Mouse (Mus musculus) liver, postnatal 0 days (tissue): ENCODE measurements at regions not wholly inside any gene's neighbourhood (a gene's known extent, or its start where the extent isn't known, plus 50 kb on each side); places are given as distances from the start of the nearest gene placed in this dataset.

Experiments
- ATAC-seq: fragments of 200-750 bp; cut with Nextera tagmentation; 2 replicates; pipeline ENCODE4 v1.8.0; 2017; ENCODE audit warnings: mild to moderate bottlenecking, moderate library complexity
- DNase-seq: peaks from one replicate; pipeline ENCODE4 v3.0.0-alpha.2; 2016
- H3K27ac ChIP-seq: fragments of 300-500 bp; sonication (generic); 2 replicates; pipeline ENCODE4 v1.5.1; 2014; ENCODE audit warnings: antibody characterized with exemption, moderate library complexity, mild to moderate bottlenecking, low read depth
- H3K27me3 ChIP-seq: fragments of 300-500 bp; sonication (generic); 2 replicates; pipeline ENCODE4 v1.6.1; 2014; ENCODE audit warnings: low read length, control low read depth, mixed read lengths; ENCODE audit not compliant: insufficient read depth
- H3K36me3 ChIP-seq: fragments of 300-500 bp; sonication (generic); replicated peaks from 2 replicates; pipeline ENCODE4 v1.6.1; 2014; ENCODE audit warnings: mild to moderate bottlenecking, control low read depth, low read length, moderate library complexity, mixed read lengths; ENCODE audit not compliant: insufficient read depth
- H3K4me1 ChIP-seq: fragments of 300-500 bp; sonication (generic); 2 replicates; pipeline ENCODE4 v1.6.1; 2014; ENCODE audit warnings: antibody characterized with exemption, mild to moderate bottlenecking, control low read depth; ENCODE audit not compliant: insufficient read depth
- H3K4me2 ChIP-seq: fragments of 300-500 bp; sonication (generic); 2 replicates; pipeline ENCODE4 v1.6.1; 2014; ENCODE audit warnings: low read depth, mild to moderate bottlenecking, low read length, moderate library complexity, mixed read lengths
- H3K4me3 ChIP-seq: fragments of 300-500 bp; sonication (generic); 2 replicates; pipeline ENCODE4 v1.5.1; 2014; ENCODE audit warnings: low read depth, low read length
- H3K9ac ChIP-seq: fragments of 300-500 bp; sonication (generic); replicated peaks from 2 replicates; pipeline ENCODE4 v1.6.1; 2014; ENCODE audit warnings: mild to moderate bottlenecking, moderate library complexity
- H3K9me3 ChIP-seq: fragments of 300-500 bp; sonication (generic); 2 replicates; pipeline ENCODE4 v1.6.1; 2016; ENCODE audit warnings: mild to moderate bottlenecking, control low read depth, low read length, mixed read lengths
- CTCF ChIP-seq: sonication (generic); IDR thresholded peaks from 2 replicates; pipeline ENCODE4 v1.5.1; 2016; ENCODE audit warnings: antibody characterized with exemption, low read depth
- EP300 ChIP-seq: IDR thresholded peaks from 2 replicates; pipeline ENCODE4 v1.6.1; 2016; ENCODE audit warnings: antibody characterized with exemption, low read depth, mild to moderate bottlenecking
- WGBS: fragments of 180-500 bp; shearing (Covaris S2); extraction: QIAGEN DNeasy Blood & Tissue Kit; methylation state at CpG from one replicate; pipeline ENCODE4 v1.1.7; 2014; ENCODE audit not compliant: insufficient replicate concordance; 5-methylcytosine and 5-hydroxymethylcytosine counted together

DNA sequence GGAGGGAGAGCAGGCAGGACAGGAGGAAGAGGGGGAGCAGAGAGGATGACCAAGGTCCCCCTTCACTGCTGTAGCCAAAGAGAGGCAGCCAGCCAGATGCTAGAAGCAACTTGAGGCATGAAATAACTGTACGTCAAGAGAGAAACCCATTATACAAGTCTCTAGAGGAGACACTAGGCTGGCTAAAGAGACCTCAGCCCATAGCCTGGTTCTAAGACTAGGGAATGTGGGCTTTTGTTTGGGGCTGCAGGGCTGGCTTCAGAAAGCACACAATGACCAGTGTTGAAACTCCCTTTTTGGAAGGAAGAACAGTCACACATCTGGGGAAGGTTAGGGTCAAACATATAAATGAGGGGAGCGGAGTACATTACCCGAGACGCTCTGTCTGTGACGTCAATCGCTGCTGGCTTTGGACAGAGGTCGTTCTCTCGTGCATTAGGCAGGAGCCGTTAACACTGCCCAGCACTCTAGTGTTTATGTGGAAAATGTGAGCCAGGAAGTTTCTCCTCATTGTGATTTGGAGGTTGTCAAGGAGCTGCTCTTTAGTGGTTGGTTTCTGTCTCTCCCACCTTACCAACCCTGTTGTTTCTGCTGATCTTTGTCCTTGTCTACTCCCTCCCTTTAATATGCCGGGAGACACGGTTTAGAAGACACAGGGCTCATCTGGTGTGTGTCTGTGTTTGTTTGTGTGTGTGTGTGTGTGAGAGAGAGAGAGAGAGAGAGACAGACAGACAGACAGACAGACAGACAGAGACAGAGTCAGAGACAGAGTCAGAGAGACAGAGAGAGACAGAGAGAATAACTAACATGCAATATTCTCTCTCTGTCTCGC, 57.5 kb upstream of the Gm45716 start:
- 38% methylated on average over 12 of the region's 12 CpGs for WGBS

DNA sequence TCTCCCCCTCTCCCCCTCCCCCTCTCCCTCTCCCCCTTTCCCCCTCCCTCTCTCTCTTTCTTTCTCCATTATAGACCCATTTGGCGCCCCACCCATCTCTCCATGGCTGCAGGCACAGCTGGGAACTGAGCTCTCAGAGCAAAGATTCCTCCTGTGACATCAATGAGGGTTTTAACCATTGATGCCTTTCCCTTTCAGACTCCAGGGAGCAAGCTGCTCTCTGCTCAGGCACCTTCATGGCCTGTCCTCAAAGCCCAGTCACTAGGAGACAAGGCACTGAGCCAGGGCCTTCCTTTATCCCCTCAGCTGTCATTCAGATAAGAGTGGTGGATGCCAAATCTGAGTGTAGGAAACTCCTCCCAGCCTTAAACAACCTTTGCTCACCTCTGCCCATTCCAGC, 56.8 kb upstream of the Gm45716 start:
- no peak for DNase-seq
- 38% methylated on average over 1 of the region's 1 CpGs for WGBS

More for the DNA sequence above, 57.5 kb upstream of the Gm45716 start:
- Histone ChIP-seq H3K4me2 (no peak overlapping the region), H3K27me3 (no peaks in the 10 kb centered on the region), H3K9ac (no peak overlapping the region), H3K27ac (peak overlapping the region; percentile 49; the same call in 1 of the 2 replicates), H3K36me3 (no peaks in the 10 kb centered on the region), H3K4me3 (no peak overlapping the region), H3K9me3 (no peaks in the 10 kb centered on the region), H3K4me1 (no peaks in the 10 kb centered on the region)
- ATAC-seq, result peak; percentile 37; the same call in 1 of the 2 replicates
- no peak for DNase-seq
- peak; percentile 62; the same call in 1 of the 2 replicates for TF ChIP-seq EP300
- TF ChIP-seq CTCF, result no peak

DNA sequence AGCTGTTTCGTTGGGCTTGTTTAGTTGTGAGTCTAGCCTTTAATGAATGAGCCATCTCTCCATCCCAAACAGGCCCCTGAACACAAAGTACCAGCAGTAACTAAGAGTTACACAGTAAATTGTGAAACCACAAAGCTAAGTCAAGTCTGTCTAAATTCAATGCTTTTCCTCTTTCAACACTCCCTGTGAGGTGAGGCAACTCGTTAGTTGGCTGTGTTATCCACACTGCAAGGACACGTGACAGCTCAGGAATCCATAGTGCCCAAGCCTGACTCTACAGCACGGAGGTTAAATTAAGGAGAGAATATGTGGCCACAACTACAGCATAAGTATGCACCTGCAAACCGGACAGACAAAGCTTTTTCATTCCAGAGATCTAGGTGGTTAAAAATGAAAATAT, 54.9 kb upstream of the Gm45716 start:
- no peaks in the 10 kb centered on the region for H3K27me3 ChIP-seq
- no peak overlapping the region for H3K4me3 ChIP-seq
- no peaks in the 10 kb centered on the region for H3K36me3 ChIP-seq
- H3K9ac ChIP-seq, result no peak overlapping the region
- H3K9me3 ChIP-seq, result no peaks in the 10 kb centered on the region
- 56% methylated on average over 5 of the region's 5 CpGs for WGBS
- peak; percentile 85 for ATAC-seq
- peak; percentile 35 for DNase-seq
- no peaks in the 10 kb centered on the region for H3K4me1 ChIP-seq
- no peak overlapping the region for H3K27ac ChIP-seq
- TF ChIP-seq CTCF, result no peak
- TF ChIP-seq EP300, result 0 out of 2 replicates have a peak, but pooled peaks have one; percentile 7
- no peak overlapping the region for H3K4me2 ChIP-seq

More for the DNA sequence above, 56.8 kb upstream of the Gm45716 start:
- Histone ChIP-seq H3K27ac (no peak overlapping the region), H3K9me3 (no peaks in the 10 kb centered on the region), H3K4me2 (no peak overlapping the region), H3K4me3 (no peak overlapping the region), H3K27me3 (no peaks in the 10 kb centered on the region), H3K9ac (no peak overlapping the region), H3K36me3 (no peaks in the 10 kb centered on the region), H3K4me1 (no peaks in the 10 kb centered on the region)
- TF ChIP-seq CTCF (no peak), EP300 (no peak)
- no peak for ATAC-seq

DNA sequence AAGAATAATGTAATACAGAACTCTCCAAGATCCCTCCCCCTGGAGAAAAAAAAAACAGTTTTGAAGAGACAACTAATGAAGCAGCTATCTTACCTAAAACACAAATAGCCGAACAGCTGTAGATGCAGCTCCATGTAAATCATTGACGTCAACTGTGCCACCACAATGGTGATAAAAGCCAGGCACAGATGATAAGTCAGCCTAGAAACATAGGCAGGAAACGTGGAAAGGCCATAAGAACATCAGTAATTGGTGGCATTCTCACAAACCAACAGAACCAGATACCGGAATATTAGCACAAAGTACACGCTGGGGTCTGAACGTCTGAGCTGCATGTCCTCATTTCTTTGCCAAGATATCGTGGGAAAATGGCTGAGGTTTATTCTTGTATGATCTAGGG, 51.2 kb upstream of the Gm45716 start:
- Histone ChIP-seq H3K4me3 (no peak overlapping the region), H3K4me1 (no peaks in the 10 kb centered on the region), H3K9ac (no peak overlapping the region), H3K27me3 (no peaks in the 10 kb centered on the region), H3K9me3 (no peaks in the 10 kb centered on the region), H3K4me2 (no peak overlapping the region), H3K36me3 (no peaks in the 10 kb centered on the region), H3K27ac (no peak overlapping the region)
- ATAC-seq (no peak), DNase-seq (no peak)
- TF ChIP-seq EP300 (peak; percentile 70), CTCF (no peak)
- WGBS, result 66% methylated on average over 7 of the region's 7 CpGs
